Mouse (Mus musculus) spleen, adult 2 months (tissue): Measurements from ENCODE around the gene Cpm. TPM values are rescaled to one million over a fixed set of nuclear protein-coding genes. Genes with fewer than 3 reads are reported as not detected.

Experiments used
- DNase-seq, 2 experiments: peaks; one replicate each; pipeline versions ENCODE4 v3.0.0 to v3.0.0-alpha.2; 2012 to 2021; ENCODE audit warnings: low spot score in 2 of 2, low read depth in 1 of 2
- H3K27ac ChIP-seq: fragments of 200-500 bp; 2 replicates; pipeline ENCODE4 v1.5.1; 2012; ENCODE audit warnings: low read length, inconsistent platforms; ENCODE audit not compliant: insufficient read depth
- H3K27me3 ChIP-seq: fragments of 200-500 bp; 2 replicates; pipeline ENCODE4 v1.6.1; 2012; ENCODE audit warnings: mild to moderate bottlenecking, moderate library complexity, low read length, inconsistent platforms; ENCODE audit not compliant: control insufficient read depth, insufficient read depth
- H3K36me3 ChIP-seq: fragments of 200-500 bp; 2 replicates; pipeline ENCODE4 v1.6.1; 2012; ENCODE audit warnings: mild to moderate bottlenecking, low read length, inconsistent platforms; ENCODE audit not compliant: control insufficient read depth, insufficient read depth
- H3K4me1 ChIP-seq: fragments of 200-500 bp; 2 replicates; pipeline ENCODE4 v1.6.1; 2011; ENCODE audit warnings: inconsistent platforms; ENCODE audit not compliant: control insufficient read depth, insufficient read depth, insufficient read length
- H3K4me3 ChIP-seq: fragments of 200-500 bp; 2 replicates; pipeline ENCODE4 v1.5.1; 2011; ENCODE audit warnings: mild to moderate bottlenecking, inconsistent platforms; ENCODE audit not compliant: insufficient read depth, insufficient read length; ENCODE audit errors: extremely low read depth
- CTCF ChIP-seq: fragments of 200-500 bp; IDR thresholded peaks from 2 replicates; pipeline ENCODE4 v1.5.1; 2011; ENCODE audit warnings: mild to moderate bottlenecking, inconsistent platforms; ENCODE audit not compliant: insufficient read depth, insufficient read length, insufficient replicate concordance; ENCODE audit errors: extremely low read depth
- POLR2A ChIP-seq: fragments of 200-500 bp; IDR thresholded peaks from 2 replicates; pipeline ENCODE4 v1.6.1; 2011; ENCODE audit warnings: low read depth, low read length, inconsistent platforms
- WGBS: fragments of 180-500 bp; shearing (Covaris S2); methylation state at CpG from one replicate; pipeline ENCODE4 v1.1.7; 2018; 5-methylcytosine and 5-hydroxymethylcytosine counted together
- polyA plus RNA-seq: library from polyadenylated mRNA; depleted of rRNA; stranded (reverse); fragments of >200 nt; gene quantifications from 2 replicates; pipeline ENCODE4 v1.2.3, GENCODE M21; 2012

Cpm gene
- polyA plus RNA-seq, 1 experiment: 10.1 TPM

DNA sequence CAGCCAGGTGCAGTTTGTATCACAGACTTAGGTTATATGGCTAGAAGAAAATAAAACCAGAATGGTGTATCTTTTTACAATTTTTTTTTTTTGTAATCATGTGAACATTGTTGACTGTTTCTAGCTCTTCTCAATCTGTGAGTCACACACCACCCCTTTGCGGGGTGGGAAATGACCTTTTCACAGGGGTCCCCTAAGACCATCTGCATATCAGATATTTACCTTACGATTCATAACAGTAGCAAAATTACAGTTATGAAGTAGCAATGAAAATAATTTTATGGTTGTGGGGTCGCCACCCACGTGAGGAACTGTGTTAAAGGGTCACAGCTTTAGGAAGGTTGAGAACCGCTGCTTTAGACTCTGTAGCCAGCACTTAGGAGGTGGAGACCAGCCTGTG is 41.5 kb downstream of the Cpm start:
- no peaks in the 10 kb centered on the region for H3K4me1 ChIP-seq
- DNase-seq: no peak
- no peaks in the 10 kb centered on the region for H3K27me3 ChIP-seq
- no peak overlapping the region for H3K4me3 ChIP-seq
- WGBS: 87% methylated on average over 5 of the region's 5 CpGs
- H3K36me3 ChIP-seq: peaks cover 25% of the 10 kb centered on the region
- TF ChIP-seq CTCF (no peak), POLR2A (no peak)
- H3K27ac ChIP-seq: no peak overlapping the region

DNA sequence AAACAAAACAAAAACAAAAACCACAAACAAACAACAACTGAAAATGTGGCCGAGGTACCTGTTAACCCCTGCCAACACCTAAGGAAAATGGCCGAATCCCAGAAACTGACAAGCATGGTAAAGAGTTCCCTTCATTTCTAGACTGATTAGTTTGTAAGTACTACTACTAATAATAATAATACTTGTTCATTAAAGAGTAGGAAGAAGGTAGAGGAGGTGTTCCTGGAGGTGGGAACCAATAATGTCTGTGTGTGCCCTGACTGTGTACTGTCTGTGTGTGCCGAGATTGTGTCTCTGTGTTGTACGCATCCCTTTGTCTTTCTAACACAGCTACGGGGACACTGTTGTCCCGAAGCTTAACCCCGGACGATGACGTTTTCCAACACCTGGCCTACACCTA is 42.0 kb downstream of the Cpm start:
- no peak overlapping the region for H3K27ac ChIP-seq
- no peak for DNase-seq
- no peaks in the 10 kb centered on the region for H3K27me3 ChIP-seq
- WGBS: 94% methylated on average over 9 of the region's 9 CpGs
- no peak overlapping the region for H3K4me3 ChIP-seq
- peaks cover 25% of the 10 kb centered on the region for H3K36me3 ChIP-seq
- H3K4me1 ChIP-seq: no peaks in the 10 kb centered on the region
- no peak for TF ChIP-seq POLR2A
- no peak for TF ChIP-seq CTCF

DNA sequence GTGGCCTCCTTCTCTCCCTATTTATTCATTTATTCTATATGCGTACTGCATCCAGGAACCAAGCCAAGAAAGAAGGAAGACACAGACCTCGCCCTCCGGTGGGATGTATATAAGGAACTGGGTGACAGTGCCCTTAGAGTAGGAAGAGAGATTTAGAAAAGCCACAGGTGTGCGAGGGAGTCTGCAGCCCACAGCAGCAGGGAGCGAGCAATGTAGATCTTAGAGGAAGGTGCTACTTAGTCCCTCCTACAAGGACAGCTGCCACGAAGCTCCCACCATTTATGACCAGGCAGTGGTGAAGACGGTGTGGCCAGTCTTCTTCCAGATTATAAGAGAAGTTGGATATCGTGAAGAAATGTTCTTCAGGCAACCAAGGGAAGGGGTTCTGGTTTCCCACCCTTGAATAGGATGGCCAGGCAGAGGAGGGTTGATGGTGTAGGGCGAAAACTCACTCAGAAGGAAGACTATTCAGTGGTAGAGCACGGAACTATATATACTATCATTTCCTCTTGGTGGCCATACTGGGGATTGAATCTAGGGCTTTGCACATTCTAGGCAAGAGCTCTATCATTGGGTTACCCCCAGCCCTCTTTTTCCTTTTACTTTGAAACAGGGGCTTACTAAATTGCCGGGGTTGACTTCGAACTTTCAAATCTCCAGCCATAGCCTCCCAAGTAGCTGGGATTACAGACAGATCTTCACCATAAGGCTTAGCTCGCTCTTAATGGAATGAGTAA is 42.8 kb downstream of the Cpm start:
- WGBS: 90% methylated on average over 13 of the region's 13 CpGs
- Histone ChIP-seq H3K4me3 (no peak overlapping the region), H3K4me1 (no peaks in the 10 kb centered on the region), H3K27me3 (no peaks in the 10 kb centered on the region), H3K27ac (no peak overlapping the region), H3K36me3 (peaks cover 25% of the 10 kb centered on the region)
- DNase-seq: no peak
- TF ChIP-seq CTCF (no peak), POLR2A (no peak)

DNA sequence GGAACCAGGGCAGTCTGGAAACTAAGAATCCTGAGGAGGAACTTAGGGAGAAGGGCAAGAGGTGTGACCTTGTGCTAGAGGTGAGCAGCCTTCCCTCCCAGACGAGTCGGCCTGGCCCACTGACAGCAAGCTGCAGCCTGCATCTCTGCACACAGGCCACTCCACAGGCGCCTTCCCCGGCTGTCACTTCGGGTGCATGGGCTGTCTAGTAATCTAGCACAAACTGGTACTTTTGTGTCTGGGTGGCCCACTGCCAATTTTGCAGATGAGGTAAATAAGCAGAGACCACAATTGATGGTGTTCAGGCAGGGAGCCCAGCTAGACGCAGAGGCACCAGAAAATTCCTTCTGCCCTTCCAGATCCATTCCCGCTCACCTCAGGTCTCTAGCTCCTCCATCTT is 43.4 kb downstream of the Cpm start:
- 81% methylated on average over 7 of the region's 7 CpGs for WGBS

DNA sequence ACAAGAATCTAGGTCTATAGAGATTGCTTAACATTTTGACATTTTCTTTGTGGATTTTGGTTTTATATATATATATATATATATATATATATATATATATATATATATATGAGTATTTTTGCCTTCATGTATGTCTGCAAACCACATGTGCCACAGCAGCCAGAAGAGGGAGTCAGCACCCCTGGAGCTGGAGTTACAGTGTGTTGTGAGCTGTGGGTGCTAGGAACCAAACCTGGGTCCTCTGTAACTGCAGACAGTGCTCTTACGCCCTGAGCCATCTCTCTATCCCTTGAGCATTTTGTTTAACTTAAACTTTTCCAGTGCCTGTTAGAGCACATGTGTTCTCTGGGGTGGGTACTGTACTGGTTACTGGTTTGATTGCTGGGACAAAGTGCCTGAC is 44.6 kb downstream of the Cpm start:
- Histone ChIP-seq H3K27ac (no peak overlapping the region), H3K4me1 (no peaks in the 10 kb centered on the region), H3K27me3 (no peaks in the 10 kb centered on the region), H3K4me3 (no peak overlapping the region), H3K36me3 (peaks cover 22% of the 10 kb centered on the region)
- no peak for DNase-seq
- TF ChIP-seq POLR2A (no peak), CTCF (no peak)
- 83% methylated on average over 1 of the region's 1 CpGs for WGBS

More for the DNA sequence above, 43.4 kb downstream of the Cpm start:
- TF ChIP-seq CTCF (no peak), POLR2A (no peak)
- Histone ChIP-seq H3K27me3 (no peaks in the 10 kb centered on the region), H3K36me3 (peaks cover 25% of the 10 kb centered on the region), H3K4me3 (no peak overlapping the region), H3K4me1 (no peaks in the 10 kb centered on the region), H3K27ac (no peak overlapping the region)
- no peak for DNase-seq

DNA sequence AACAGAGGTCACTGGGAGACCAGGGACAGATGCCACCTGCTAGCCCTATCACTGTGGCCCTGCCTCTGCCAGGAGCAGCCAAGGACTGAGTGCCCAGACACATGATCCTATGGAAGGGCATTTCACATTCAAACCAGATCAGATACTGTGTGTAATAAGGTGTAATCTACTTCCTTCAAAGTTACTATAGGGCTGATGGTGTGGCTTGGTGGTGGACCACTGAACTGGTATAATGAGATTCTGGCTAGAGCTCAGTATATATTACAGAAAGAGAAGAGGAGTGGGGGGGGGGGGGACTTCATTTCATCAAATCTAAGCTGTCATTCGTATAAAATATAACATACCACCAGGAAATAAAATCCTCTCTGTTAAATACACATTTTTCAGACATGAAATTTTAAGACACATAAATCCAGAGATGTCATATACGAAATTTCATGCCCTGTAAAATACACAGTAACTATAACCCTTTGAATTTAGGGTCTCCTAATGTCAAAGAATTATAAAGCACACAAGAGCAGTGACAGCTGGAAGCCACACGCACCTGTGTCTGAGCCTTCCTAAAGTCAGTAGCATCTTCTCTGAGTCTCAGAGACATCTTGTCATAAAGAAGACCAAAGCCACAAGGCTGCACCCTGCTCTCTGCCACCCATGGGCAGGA is 45.2 kb downstream of the Cpm start:
- H3K4me1 ChIP-seq: no peaks in the 10 kb centered on the region
- no peak overlapping the region for H3K4me3 ChIP-seq
- H3K27me3 ChIP-seq: no peaks in the 10 kb centered on the region
- WGBS: 88% methylated on average over 3 of the region's 3 CpGs
- TF ChIP-seq CTCF: no peak
- no peak for TF ChIP-seq POLR2A
- DNase-seq: no peak
- peaks cover 22% of the 10 kb centered on the region for H3K36me3 ChIP-seq
- no peak overlapping the region for H3K27ac ChIP-seq
